Mouse (Mus musculus) natural killer cell, adult 2 months (primary cell): Measurements from ENCODE around the gene Tab1.

ENCODE experiments used
- DNase-seq, 2 experiments: peaks; one replicate each; pipeline ENCODE4 v3.0.0; 2022; ENCODE audit warnings: low spot score in 2 of 2

The Tab1 gene

GRCm38 (mm10) chr15:80137945-80138791 lies 5.2 kb downstream of the Tab1 start:
- DNase-seq: no peak

GRCm38 (mm10) chr15:80140302-80140701 lies 7.4 kb downstream of the Tab1 start:
- DNase-seq: no peak

- DNase-seq: no peak
Measured at GRCm38 (mm10) chr15:80140878-80141277, 8.0 kb downstream of the Tab1 start.

- no peak for DNase-seq
Measured at GRCm38 (mm10) chr15:80142130-80142529, 9.2 kb downstream of the Tab1 start.

- DNase-seq: no peak
Measured at GRCm38 (mm10) chr15:80143760-80144159, 10.8 kb downstream of the Tab1 start.

- no peak for DNase-seq
Measured at GRCm38 (mm10) chr15:80145397-80145796, 12.5 kb downstream of the Tab1 start.

GRCm38 (mm10) chr15:80146153-80146552 lies 13.2 kb downstream of the Tab1 start:
- no peak for DNase-seq

- DNase-seq: no peak
Measured at GRCm38 (mm10) chr15:80147090-80147489, 14.2 kb downstream of the Tab1 start.

- no peak for DNase-seq
Measured at GRCm38 (mm10) chr15:80147511-80147910, 14.6 kb downstream of the Tab1 start.

- DNase-seq: no peak
Measured at GRCm38 (mm10) chr15:80148565-80148964, 15.6 kb downstream of the Tab1 start.

GRCm38 (mm10) chr15:80149517-80149916 lies 16.6 kb downstream of the Tab1 start:
- peak; percentile 38 to 52 for DNase-seq

- DNase-seq: no peak
Measured at GRCm38 (mm10) chr15:80152663-80153062, 19.7 kb downstream of the Tab1 start.

GRCm38 (mm10) chr15:80153757-80154156 lies 20.8 kb downstream of the Tab1 start:
- no peak for DNase-seq

GRCm38 (mm10) chr15:80155707-80156106 lies 22.8 kb downstream of the Tab1 start:
- DNase-seq: no peak

GRCm38 (mm10) chr15:80157197-80157943 lies 24.4 kb downstream of the Tab1 start:
- no peak for DNase-seq

GRCm38 (mm10) chr15:80158001-80158706 lies 25.2 kb downstream of the Tab1 start:
- DNase-seq: no peak

- DNase-seq: no peak
Measured at GRCm38 (mm10) chr15:80158707-80159090, 25.8 kb downstream of the Tab1 start.

GRCm38 (mm10) chr15:80159286-80159901 lies 26.5 kb downstream of the Tab1 start:
- DNase-seq: no peak

GRCm38 (mm10) chr15:80160223-80160622 lies 27.3 kb downstream of the Tab1 start:
- no peak for DNase-seq

- no peak for DNase-seq
Measured at GRCm38 (mm10) chr15:80160726-80161125, 27.8 kb downstream of the Tab1 start.

GRCm38 (mm10) chr15:80161199-80161598 lies 28.3 kb downstream of the Tab1 start:
- DNase-seq: no peak

GRCm38 (mm10) chr15:80162401-80162964 lies 29.6 kb downstream of the Tab1 start:
- DNase-seq: no peak
